Mouse (Mus musculus): ENCODE results near the gene Lrmp.
A peak's percentile ranks its signal among the peaks of the same experiment; 100 is the strongest.

DNA sequence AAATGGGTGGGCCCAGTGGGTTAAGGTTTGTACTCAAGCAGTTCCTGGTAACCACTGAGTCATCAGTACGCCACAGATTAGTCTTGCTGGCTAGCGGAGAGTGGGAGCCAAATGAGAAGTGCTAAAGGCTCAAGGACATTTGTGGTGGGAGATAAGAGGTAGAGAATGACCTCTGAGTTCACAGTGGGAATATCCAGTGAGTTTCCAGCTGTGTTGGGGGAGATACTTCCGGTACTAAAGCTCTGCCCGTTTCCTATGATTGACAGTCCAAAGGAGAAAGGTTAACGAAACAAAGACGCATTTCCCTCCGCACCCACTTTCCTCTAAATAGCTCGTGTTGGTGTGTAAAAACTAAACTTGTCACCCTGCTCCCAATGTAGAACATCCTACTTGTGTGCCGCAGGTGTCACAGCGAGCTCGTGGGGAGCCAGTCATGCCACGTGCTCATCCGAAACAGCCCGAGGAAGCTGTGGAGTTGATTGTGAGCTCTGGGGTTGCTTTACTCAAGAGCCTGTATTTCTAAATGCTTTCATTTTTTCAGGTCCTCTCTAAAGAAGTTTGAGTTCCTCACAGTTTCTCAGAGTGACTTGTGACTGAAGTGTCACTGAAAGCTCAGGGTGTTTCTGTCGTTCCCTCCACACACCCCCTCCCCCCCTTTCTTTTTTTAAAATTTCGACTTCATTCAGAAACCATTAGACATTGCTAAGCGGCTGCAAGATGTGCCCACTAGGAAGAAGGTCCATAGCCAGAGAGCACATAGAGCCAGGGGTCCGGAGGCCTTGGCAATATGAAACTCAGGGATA lies 5.5 kb downstream of the Lrmp start:
- no peak for TF ChIP-seq CTCF (IDR thresholded peaks at IDR 0.05; ENCODE audit: borderline replicate concordance, control insufficient read depth, extremely low read depth, insufficient read depth, low read length, poor library complexity)
- peak; percentile 50; the same call in 1 of the 2 replicates for TF ChIP-seq POLR2A (IDR thresholded peaks at IDR 0.05; ENCODE audit: control insufficient read depth, extremely low read depth, insufficient read depth, low read length, poor library complexity)

Measured in thymus, adult 2 months (tissue).